Mouse (Mus musculus): Measurements from ENCODE around the gene Plekhg1.

Plekhg1 gene

DNA sequence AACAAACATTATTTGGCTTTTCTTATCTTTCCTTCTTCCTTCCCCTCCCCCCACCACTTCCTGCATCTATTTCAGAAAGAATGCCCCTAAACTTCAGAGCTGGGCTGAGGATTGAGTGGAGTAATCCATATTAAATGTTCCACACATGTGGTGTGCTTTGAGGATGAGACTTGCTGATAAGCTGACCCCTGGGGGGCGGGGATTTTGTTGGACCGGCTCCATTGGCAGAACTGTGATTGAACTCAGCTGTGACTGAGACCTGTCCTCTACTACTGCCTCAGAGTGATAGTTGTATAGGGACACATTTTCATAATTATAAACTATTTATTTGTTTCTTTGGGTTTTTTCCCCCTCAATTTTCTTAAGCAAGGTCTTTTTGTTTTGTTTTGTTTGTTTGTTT, 2.9 kb downstream of the Plekhg1 start:
- peak; percentile 95 for DNase-seq

DNA sequence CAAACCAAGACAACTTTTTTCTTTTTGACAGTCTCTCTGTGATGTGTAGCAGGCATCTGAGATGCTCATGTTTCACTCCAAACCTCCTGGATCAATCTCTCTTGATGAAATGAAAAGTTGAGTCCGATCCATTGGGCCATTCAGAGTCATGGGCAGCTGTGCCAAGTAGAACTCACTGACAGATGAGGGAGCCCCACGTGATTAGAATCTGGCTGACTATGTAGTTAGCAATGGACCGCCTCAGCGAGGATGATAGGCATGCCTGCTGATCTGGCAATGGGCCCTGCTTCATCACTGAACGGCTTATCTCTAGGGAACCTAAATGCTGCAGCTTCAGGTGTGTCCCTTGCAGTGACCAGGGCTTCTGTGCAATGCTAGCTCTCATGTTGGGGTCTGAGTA, 3.7 kb downstream of the Plekhg1 start:
- DNase-seq: peak; percentile 92

DNA sequence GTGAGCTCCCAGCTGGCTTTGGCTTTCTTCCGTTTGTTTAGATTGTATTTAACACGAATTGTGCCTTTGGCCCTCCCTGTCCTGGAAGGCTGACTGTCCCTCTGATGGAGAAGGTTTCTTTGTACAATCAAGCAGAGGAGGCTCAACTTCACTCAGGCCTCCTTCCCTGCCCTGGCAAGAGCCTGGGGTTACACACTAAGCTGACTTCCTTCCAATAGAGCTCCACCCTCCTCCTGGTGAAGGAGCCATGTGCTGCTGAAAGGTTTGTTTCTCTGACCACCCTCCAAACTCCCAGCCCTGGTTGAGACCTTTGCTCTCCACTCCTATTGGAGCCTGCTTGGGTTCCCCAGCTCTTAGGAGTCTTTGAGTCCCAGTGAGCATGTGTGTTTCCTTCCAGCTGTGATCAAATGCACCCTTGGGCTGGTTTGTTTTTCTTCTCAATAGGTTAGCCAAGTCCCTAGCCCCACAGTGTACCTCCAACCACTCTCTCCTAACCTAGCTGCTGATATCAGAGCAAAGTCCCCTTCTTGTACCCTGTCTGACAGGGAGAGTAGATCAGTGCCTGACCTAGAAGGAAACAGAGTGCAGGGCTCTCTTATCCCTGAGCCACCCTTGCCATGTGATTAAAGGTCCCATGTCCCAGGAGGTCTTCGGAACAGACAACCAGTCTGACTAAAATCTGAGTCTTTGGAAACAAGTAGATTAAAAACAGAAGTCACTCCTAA, 6.8 kb downstream of the Plekhg1 start:
- DNase-seq: peak; percentile 90

DNA sequence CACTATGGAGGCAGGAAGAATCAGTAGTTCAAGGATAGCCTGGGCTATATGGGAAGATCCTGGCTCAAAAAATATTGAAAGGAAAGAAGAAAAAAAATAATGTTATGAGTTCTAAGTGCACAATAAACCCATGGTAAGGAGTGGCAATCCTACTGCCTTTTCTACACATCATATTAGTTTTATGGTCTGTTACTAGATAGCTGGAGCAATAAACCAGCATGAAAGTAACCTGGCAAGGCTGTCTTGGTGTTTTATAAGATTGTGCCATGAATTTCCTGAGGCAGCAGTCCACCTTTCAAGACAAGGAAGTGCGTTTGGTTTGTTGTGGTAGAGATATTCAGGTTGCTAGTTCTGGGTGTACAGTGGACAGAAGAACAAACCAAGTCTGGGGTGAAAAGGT, 9.4 kb downstream of the Plekhg1 start:
- DNase-seq: peak; percentile 37

DNA sequence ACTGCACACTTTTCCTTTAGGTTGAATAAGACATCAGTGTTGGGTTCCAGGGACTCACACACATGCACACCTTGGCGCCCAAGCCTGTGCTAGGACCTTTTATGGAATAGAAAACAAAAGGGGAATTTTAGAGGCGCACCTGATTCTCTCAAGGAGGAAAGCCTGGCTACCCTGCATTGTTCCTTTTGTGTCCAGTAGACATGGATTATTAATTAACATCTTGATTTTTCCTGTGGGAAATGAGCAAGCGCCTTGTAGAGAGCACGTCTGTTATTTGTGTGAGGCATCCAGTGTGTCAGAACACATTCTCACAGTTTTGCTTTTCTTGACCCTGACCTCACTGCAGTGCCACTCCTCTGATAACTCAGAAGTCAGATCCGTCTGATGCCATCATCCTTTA, 21.8 kb downstream of the Plekhg1 start:
- peak; percentile 93 for DNase-seq

DNA sequence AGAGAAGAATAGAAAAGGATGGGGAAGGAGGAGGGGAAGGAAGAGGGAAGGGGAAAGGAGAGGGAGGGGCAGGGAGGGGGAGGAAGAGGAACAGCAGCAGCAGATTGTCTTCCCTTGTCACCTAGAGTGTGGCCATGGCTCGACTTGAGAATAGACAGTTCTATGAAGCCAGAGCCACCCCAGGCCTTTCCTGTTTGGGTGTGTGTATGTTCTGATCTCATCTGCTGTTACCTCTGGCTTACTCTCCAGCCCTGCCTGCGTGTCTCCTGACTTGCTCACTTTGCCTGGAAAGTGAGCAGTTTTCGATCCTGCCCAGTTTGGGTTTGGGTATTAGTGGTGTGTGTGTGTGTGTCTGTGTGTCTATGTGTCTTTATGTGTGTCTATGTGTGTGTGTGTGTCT, 23.0 kb downstream of the Plekhg1 start:
- peak; percentile 89 for DNase-seq

DNA sequence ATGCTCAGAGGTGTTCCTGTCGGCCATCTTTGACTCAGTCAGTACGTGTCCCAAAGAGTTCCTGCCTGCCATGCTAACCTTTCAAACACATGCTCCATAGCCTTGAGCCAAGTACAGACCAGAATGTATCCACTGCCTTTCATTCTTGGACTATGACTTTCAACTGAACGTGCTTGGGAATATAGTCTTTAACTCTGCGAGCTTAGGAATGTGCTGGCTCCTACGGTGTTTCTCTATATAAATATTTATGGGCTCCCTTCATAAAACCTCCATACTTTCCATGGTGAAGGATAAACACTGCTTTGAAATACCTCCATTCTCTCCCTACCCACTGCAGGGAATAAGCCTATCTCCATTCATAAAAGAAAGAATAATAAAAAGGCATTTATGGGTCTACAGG, 29.0 kb downstream of the Plekhg1 start:
- peak; percentile 83 for DNase-seq

DNA sequence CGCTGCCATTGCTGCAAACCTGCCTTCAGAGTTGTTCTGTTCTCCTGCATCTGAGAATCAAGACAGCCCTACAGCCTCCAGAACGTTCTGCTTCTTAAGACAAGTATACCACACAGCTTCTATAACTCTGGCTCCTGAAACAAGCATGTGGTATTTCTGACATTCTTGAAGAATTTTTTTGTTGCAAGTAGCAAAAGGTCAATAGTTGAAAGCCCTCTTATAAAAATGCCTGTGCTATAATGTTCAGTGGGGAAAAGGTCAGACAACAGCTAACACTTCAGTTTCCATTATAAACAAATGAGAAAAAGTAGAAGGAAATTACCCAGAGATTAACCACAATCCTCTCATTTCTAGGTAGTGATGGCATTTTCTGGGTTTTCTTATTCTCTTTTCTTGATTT, 34.2 kb downstream of the Plekhg1 start:
- DNase-seq: no peak

DNA sequence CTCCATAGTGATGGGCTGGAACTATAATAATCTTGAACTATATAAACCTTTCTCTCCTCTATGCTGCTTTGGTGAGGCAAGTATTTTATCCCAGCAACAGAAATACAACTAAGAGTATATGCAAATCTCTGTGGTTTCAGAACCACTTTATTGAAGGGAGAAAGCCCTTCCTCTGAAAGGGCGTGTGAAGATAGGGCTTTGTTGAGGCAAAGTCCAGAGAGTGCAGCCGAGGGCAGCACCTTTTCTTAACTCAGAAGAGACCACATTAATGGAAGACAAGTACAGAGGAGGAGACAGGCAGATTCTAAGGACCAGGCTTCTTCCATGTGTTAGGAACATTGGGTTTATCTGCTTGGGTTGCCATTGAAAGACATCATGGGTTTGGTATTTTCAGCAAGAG, 36.6 kb downstream of the Plekhg1 start:
- no peak for DNase-seq

DNA sequence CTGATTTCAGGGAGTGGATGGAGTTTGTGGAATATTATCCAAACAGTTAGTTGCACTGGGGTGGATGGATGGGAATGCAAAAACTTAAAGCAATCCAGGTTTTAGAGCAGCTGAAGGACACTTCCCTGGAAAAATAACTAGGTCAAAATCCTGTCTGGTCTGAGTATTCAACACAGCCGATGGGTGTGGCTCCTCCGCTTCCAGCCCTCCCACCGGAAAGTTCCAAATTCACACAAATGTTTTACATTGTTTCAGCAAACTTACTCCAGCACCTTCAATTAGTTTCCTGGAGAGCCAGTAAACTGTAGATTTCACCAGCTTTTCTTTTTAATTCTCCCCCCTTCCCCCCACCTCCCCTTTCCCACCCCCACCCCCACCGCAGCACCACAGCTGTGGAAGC, 45.2 kb downstream of the Plekhg1 start:
- no peak for DNase-seq

DNA sequence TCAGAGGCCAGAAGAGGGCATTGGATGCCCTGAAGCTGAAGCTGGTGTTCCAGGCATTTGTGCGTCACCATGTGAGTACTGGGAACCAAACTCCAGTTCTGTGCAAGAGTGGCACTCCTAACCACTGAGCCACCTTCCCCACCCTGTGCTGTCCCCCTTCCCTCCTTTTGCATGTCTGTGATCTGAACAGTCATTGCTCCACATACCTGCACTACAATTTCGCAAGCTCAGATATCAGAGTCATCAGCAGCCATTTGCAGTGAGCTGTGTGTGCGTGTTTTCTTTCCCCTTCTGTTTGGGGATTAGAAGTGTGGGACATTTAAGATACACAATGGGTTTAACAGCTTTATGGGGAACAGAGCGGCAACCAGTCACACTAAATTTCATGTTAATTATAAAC, 46.4 kb downstream of the Plekhg1 start:
- no peak for DNase-seq

DNA sequence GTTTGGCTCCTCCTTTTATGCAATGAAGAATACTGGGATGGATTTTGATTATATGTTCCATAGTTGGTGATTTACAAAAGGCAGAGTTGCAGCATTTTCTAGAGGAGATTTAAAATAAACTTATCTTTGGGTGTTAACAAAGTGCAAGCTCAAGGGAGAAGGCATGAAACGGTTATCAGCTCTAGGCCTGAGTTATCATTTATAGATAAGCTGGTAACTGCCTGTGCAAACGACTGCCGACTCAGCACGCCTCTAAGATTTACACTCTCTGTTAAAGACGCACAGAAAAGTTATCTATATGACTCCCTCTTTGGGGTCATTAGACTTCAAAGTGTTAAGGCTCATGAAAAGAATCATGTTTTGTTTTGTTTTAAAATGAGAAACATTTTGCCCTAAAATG, 46.8 kb downstream of the Plekhg1 start:
- DNase-seq: no peak

DNA sequence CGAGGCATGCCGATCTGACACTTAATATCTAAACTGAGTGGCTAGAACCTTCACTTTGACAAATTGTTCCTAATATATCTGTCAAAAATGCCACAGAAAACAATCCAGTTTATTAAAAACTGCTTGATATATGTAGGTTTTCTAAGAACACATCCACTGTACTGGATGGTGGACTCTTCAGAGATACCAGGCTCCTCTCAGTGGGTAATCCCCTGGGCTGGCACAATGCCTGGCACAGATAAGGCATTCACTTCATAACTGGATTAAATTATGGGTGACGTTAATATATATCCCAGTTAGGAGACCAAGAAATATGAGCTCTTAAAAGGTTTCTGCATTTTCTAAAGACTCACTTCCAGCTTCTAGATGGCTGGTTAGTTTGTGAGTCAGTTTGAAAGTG, 53.7 kb downstream of the Plekhg1 start:
- no peak for DNase-seq

DNA sequence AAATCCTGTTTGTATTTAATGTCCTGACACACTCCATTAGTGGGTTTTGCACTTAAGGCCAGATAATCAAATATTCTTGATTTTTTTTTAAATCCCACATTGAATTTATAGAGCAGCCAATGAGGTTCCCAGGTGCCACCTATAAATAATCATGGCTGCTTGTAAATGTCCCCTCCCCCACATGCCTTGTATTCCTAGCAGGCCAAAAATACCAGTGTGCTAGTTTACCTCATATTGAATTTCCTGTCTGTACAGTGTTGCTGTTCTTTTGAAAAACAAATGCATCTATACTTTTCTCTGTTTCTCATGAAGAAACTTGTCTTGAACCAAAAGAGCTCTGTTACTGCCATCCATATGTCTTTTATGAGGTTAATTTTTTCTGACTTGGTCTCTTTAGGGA, 59.3 kb downstream of the Plekhg1 start:
- DNase-seq: no peak

DNA sequence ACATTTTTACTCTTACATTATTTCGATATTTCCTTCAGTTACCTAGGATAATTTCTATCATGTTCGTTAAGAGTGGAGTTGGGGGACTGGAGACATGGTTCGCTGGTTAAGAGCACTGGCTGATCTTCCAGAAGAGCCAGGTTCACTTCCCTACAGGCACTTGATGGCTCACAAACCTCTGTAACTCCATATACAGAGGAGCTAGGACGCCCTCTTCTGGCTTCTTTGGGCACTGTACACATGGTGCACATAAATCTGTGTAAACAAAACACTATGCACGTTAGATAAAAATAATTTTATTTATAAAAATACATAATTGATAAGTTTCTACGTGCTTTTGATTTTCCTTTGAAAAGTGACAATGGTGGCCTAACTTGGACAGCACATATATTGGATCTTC, 61.1 kb downstream of the Plekhg1 start:
- no peak for DNase-seq

DNA sequence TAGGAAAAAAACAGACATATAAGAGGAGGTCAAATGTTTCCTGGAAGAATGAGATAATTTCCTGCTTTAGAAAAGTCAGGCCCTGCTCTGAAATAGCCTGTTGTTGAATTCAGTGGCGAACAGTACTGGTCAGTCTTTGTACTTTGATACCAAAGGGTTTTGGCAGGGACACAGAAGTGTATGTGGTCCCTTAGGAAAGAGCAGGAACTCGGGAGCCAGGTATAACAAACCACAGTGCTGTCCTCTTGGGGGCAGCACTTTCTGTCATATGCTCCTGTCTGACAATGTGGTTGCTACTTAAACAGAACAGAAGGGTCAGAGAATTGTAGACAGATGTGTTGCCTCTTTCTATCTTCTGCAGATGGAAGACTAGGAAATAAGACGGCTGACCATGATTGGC, 65.2 kb downstream of the Plekhg1 start:
- peak; percentile 91 for DNase-seq

DNA sequence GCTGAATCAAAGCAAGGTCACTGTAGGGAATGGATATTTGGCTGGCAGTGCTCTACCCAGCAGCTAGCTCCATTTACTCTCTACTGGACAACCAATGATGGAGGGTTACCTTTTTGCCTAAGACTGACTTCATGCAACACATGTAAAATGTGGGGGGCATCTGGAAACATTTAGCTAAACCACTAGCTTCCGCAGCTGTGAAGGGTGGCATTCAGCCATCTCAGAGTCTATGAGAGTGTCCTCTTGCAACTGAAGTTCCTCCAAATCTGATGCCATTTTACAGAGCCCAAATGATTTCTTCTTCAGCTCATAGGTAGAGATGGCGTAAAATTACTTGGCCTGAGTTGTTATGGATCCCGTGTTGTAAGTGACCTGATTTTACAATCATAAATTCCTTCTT, 67.8 kb downstream of the Plekhg1 start:
- no peak for DNase-seq

DNA sequence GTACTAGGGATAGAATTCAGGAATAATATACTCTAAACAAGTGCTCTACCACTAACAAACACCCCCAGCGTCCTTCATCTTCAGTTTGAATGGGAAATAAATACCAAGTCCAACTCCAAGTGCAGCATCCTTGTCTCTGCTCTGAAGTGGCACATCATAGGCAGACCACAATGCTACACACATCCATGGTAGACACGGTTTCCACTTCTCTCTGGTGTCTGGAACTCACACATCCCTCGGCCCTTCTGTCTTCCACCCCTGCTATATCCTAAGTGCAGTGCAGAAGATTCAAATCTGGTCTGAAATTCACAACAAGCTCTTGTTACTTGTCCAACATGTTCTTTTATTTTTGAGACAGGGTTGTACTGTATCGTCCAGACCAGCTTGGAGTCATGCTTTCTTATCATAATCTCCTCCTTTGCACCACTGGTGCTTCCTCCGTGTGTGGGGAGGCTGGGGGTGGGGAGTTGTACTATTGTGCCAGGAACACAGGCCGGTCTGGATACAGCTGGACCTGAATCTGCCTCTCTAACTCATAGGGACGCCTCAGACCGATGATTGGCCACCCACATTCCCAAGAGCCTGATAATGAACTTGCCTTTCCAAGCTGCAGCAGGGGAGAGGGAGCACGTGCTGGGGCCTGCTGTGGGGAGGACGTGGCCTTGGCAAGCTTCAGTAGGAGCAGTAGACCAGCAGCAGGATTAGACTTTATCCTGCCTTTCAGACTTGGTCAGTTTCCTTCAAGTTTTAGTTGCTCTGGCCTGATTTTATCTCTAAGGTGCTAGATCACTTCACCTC, 70.5 kb downstream of the Plekhg1 start:
- peak; percentile 99 for DNase-seq

DNA sequence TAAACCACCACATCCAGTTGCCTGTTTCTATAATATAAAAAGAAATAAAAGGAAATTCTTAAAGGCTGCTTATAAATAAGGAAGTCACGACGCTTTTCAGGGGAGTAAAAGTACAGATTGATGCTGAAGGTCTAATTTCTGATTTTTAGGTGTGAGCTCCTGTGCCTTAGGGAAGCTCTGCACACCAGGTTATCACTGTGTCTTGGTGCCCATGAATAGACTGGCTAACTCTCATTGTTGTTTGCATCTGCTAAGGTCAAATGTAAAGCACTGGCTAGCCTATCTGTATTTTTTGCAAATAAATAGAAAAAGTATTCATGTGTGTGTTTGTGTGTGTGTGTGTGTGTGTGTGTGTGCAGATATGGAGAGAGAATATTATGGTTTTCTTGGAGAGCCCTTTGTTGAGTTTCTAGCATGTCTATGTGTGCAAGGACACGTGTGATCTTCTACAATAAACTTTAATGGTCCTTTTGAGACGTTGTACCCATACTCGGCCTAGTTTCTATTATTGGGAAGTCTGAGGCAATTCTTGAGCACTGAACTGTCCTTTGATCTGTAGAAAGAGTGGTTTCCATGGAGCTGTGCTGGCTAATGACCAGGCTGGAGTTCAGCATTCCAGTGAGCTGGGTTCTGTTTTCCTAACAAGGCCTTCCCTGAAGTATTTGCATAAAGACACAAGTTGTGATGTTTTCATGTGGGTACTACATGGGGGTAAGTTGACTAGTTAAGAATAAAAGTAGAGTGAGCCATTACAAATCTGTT, 79.0 kb downstream of the Plekhg1 start:
- DNase-seq: peak; percentile 72

DNA sequence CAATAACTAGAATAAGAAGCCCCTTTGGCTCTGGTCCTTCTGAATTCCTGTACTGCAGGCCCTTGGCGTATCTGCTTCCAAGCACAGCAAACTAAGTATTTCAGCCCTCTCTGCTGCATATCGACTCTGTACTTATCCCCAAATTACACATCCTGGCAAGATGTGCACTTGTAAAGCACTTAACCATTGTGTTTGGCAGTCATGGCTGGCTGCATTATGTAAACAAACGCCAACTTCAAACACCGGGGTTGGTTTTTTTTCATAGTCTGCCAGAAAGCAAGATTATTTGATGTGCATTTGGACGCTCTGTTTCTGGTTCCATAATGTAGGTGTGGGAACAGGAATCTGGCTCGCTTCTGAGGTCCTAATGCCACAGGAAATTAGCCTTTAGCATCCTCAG, 83.7 kb downstream of the Plekhg1 start:
- DNase-seq: peak; percentile 83

DNA sequence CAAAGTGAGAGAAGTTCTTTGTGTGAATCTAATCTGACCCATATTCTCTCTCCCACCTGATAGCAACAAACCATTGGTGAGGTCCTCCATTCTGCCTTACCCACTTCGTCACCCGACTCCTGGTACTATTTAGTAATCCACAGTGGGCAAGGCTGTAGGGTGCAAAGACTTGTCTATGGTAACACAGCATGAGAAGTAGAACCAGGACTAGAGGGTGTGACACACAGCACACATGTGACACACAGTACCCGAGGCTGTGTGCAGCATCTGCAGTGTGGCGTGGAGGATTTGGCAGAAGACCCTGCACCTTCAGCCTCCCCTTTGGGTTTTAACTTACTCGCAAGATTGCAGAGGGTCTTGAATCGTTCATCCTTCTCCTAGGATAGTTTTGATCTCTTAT, 85.9 kb downstream of the Plekhg1 start:
- DNase-seq: peak; percentile 54

DNA sequence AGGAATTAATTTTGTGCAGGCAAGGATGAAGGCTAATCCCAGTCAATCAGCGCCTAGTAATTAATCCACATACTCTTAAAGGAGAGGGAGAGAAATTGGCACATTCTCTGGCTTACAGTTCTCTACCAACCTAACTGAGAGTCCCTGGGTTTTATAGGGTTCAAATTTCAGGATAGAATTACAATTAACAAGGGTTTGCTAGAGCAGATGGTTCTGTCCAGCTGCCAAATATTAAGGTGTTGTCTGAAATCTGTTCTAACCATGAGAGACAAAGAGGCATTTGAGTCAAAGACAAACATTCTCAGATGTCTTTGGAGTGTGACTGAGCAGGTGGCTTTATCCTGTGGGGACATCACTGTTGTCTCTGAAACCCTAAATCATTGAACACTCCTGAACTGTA, 87.2 kb downstream of the Plekhg1 start:
- DNase-seq: no peak

DNA sequence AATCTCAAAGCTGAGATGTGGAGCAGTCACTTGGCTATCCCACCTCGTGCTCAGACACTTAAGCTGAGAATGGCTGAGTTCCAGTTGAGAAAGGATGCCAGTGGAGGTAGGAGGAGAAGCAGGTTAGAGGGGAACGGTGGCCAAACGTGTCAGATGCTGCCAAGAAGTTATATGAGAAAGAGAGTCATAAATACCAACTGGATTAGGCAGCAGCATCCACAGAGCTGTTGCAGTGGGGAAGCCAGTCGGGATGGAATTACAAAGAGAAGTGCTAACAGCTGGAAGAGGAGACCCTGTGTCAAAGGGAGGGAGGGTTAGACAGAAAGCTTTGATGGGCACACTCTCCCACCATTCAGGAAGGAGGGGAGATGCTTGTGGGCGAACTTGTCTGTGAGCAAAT, 89.3 kb downstream of the Plekhg1 start:
- DNase-seq: peak; percentile 61

DNA sequence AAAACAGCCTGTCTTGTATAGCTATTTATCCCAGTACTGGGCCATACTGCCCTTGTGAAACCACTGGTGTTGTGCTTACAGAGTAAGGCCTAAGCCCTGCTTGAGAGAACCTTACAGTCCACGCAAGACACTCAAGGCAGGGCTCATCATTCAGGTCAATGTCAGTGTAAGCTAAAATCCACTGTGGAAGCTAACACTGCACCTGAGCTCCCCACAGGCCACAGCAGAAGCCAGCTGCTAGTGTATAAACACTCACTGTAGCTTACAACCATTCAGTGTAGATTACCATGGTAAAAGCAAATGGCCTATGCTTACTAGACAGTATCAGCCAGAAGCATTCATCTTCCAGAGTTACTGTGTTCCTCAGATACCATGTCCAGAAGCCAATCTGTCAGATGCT, 90.5 kb downstream of the Plekhg1 start:
- DNase-seq: peak; percentile 84
